Mouse (Mus musculus) kidney, adult 18-20 months (tissue): Measurements from ENCODE around the gene Cpa4.

ENCODE experiments used
- DNase-seq: peaks from one replicate; pipeline ENCODE4 v3.0.0; 2021

The Cpa4 gene

DNA sequence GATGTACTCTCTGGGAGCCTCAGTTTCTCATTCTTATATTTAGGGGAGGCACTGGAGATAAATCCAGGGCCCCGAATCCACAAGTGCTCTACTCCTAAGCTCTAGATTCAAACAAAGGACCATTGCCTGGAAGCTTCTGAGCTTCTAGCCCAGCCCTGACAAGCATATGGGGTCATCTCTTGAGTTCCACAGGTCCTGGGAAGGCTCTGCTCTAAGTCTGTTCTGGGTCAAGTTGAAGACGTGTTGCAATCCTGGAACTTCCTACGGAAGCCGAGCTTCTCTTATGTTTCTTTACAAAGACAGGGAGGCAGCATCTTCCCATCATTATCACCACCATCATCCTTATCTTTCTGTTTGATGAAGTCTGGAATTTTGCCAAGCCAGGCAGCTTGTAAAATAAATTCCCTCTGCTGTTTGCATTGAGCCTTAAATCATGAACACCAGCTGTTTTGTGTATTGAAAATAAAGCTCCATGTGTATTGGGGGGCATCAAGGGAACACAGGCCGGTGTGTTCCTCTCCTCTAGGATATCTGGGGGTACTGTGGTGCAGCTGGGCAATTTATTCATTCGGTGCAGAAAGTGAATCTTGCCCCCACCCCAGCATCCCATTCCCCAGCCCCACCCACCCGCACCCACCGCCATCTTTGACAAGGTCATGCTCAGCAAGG is 28.2 kb downstream of the Cpa4 start:
- no peak for DNase-seq

DNA sequence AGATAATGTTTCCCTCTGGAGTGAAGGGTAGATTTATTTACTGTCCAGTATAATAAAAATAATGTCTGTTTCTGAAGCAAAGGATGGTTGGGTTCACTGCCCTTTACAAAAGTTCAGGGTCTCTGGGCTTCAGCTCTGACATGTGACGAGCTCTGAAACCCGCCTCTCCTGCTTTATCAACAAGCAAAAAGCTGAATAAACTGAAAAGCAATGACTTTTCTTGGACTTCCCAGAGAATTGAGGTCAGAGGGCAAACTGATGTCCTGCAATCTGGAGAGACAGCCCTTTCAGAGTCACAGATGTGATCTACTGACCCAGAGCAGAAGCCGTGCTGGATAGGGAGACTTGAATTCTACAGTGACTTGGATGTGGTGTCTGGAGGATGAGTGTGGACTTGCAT is 31.9 kb downstream of the Cpa4 start:
- no peak for DNase-seq

DNA sequence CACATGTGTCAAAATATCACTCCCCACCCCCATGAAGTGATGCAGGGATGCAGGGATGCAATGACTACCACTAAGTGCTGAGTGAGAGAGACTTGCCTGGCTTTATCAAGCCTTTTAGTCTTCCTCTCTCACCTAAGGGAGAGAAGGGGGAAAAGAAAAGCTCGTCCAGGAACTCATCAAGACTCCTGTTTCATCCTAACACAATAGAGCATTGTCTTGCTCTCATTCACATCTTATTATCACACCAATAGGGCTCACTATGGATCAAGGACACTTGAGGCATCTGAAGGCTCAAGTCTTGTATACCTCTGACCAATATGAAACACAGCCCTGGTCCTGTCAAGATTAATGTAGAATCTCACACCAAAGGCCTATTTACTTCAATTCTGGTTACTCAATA is 32.8 kb downstream of the Cpa4 start:
- DNase-seq = no peak

DNA sequence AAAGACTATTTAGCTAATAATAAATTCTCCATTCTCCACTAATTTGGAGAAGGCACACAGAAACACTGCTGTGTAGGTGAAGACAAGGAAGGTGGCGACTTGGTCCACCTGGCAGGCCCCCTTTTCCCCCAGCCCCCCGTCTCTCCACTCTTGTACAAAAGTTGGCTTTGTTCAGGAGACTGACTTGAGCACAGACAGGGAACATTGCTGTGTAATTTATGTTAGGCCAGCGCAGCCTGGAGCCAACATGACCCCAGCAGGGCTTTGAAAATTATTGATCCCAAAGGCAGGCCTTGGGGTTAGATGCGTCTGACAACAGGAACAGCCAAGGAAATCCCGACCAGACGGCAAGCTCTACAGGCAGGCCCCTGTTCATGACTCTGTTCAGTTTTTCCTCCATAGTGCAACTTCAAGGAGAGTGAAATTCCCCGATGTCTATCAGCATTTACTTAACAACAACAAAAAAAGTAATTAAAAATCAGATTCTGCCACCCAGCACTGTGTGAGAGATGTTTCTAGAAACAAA is 36.2 kb downstream of the Cpa4 start:
- DNase-seq = no peak

DNA sequence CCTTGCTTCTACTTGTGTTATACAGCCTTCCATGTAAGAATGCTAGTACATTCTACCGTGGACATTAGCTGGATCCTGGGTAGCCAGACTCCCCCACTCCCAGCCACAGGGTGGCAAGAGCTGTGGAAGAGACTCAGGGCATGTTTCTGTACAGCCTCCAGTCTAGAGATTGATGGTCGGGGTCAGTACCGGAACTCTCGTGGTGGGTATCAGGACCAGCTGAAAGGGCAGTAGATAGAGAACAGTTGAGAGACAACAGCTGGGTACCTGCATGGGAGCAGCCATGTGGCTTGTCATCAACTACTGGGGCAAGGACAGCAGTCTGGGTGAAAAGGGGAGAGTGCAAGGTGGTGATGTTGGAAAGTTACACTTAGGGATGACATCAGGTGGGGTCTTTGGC is 36.9 kb downstream of the Cpa4 start:
- no peak for DNase-seq

DNA sequence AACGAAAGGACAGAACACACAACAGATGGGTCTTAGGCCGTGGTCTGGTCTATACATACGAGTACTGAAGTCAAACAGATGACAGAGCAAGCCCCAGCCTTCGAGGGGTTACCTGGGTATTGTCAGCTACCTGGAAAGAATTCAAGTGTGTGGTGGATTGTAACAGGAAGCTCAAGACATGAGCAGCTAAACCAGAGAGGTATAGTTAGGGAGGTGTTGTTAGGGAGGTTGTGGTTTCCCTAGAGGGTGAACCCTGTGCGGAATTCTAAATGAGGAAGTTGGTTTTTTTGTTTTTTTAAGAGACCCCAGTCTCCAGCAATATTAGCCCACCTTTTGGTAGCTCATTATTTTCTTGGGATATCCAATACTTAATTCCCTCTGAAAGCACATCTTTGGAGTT is 37.5 kb downstream of the Cpa4 start:
- no peak for DNase-seq

DNA sequence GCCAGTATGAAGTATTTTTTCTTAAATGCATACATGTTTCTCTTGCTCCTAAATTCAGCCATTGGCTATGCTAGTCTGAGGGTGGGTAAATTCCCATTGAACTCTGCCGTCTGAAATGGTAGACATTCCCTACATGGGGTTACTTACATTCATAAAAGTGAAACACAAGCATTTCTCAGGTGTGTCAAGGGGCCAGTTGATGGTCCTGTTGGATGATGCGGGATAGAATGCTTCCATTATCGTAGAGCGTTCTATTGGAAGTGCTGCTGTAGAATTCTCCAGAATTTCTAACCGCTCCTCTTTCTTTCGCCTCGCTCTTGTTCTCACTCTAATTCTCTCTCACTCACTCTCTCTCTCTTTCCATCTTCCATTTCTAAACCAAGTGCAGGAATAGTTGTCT is 42.5 kb downstream of the Cpa4 start, which contains the start of gene Cpa5:
Gene Cpa5 (plus strand): TSS at position 301 of the 400 bp plus-strand sequence.
- DNase-seq = no peak

DNA sequence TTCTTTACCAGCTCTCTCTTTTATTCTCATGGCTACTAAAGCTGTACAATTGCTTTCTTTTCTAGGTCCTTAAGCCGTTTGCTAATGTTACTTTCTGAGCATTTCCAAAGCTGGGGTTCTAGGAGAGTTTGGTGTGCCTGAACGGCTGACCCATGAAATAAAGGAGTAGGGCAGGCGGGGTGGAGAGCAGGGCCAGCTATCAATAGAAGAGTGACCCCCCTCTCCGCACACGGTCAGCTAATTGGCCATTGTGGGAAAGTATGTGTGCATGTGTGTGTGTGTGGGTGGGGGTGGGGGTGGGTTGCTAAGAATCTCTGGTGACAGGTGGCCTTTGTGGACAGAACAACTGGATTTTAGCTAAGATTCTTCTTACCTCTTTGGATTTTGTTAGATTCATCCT is 43.0 kb downstream of the Cpa4 start:
- DNase-seq = no peak

DNA sequence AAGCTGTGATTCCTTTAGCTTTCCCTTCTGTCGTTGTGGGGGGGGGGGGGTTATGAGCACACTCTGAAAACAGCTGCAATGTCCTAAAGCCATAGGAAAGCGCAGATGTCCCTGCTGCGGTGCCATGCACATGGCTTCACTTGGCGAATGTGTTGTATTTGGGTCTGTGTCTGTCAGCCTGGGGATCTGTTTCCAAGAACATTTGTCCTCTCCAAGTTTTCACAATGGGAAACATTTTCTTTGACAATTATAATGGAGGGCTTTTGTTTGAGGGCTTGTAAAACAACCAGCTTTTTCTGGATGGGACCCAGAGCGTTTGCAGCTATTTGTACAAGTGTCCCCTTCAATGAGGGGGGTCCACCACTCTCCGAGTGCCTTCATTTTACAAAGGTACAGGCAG is 46.1 kb downstream of the Cpa4 start:
- no peak for DNase-seq

DNA sequence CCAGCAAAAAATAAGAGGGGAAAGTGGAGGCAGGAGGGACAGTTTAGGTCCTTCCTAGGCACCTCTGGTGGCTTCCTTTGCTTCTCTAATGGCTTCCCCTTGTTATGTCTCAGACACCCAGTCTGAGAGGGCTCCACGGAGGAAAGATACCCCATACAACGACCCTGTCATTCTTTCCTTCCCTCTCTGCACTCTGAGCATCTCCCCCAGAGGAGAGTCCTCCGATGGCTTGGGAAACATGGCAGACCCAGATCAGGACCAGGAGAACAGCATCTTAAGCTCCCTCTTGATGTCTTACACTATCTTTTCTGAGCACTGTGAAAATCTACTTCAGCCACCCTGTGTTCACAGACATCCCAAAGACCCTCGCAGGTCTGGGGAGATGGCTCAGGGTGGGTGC is 47.6 kb downstream of the Cpa4 start:
- DNase-seq = no peak

DNA sequence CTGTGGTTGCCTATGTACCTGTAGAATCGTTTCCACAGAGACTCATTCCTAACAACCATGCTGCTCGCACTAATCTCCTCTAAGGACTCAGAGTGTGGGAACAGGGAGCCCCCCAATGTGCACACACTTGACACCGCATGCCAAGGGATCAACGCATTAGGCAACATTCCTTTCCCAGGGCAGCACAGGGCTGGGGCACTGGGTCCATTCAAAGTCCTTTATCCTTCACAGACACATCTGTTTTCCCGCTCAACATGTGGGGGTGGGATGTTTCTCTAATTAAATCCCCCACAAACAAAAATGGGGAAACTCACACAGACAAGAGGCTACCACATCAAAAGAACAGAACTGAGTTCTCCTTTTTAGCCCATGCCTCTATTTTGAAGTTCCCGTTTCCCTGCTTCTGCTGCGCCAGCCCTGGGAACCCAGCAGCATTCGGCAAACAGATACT is 48.3 kb downstream of the Cpa4 start:
- DNase-seq = no peak

DNA sequence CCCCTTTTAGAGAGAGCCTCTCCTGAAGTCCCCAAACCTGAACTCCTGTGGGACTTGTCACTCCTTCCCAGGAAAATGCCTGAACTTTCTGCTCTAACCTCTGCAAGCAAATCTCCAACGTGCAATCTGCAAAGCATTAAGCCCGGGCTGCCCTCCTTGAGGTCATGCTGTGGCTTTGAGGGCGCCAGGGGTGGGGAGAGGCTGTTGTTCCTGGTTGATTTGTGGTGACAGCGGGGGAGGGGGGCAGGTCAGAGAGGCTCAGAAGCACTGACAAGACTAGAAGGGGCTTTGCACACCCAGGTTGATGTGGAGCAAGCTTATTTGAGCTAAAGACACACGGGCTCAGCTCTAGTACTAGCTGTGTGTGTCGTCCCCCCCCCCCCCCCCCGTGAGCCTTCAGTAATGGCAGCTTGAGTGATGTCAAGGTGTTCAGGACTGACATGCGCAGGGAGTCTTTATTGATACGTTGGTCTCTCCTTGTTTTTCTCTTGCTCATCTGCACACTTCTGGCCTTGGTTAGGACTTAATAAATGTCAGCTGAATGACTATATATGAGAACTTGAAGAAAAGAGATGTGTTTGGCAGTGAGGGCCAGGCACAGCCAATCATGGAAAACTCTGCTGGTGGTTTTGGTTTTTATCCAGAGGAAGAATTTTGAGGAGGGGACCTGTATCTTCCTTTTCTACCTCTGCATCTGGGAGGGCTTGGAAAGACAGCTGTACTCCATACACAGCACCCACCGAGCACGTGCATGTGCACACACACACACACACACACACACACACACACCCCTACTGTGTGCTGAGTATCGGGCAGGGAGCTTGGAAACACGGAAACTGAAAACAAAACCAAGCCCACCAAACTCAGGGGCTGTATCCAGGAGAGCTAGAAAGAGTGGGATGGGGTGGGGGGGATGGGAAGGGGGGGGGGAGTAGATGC is 49.1 kb downstream of the Cpa4 start:
- DNase-seq = no peak

DNA sequence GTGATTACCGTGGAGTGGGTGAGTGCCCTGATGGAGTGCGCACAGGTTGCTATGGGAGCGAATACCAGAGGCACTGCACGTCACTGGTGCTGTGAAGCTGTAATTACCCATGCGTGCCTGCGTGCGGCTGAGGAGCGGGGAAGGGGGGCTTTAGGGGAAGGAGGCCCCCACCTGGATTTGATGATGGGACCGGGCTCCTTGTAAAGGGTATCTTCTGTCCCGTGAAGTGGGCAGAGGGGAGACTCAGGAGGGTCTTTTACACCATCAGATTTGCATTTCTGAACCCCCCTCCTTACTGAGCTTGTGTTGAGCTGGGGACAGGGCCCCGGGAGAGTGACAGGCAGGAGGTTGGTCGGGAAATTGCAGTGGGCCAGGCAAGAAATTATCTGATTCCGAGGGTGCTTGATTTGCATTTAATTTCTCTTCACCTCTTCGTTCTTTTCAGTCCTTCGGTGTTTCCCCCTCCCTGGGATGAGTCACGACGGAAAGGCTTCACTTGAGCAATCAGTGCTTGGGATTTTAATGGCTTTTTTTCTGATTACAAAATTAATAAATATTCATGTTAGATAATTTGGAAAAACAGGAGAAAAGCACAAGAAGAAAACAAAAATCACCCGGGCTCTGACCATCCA is 49.9 kb downstream of the Cpa4 start:
- DNase-seq = no peak

DNA sequence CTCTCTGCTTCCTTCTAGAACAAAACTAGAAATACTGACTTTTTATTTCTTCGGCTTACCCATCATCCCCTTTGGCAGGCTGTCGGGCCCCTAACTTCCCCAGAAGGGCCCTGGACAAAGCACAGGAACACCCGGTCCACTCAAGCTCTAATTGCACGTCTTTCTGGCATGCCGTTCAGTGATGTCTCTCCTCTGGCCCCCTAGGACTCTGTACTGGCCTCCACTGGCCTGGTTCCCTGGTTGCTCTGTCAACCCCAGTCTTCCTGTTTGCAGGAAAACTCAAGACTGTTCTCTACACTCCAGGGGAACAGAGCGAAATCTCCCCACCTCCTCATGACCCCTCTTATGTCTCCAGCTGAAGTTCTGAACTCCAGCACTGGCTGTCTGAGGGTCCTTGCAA is 50.6 kb downstream of the Cpa4 start:
- DNase-seq = no peak

DNA sequence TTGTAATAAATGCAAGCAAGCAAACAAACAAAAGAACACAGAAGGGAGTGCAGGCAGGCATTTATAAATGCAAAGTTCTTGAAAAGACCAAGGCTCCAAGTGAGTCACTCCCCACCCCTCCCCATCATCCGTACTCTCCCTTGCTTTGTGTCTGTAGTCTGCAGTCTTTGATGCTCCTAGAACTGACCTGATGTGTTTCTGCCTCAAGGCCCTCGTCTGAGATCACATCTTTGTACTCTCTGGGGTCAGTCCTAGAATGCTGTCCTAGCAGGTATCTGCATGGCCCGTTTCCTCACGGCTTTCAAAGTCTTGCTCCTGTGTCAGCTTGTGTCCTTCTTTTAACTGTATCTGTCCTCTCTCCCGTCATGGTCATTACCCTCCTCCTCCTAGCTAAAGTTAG is 51.4 kb downstream of the Cpa4 start:
- DNase-seq = no peak

DNA sequence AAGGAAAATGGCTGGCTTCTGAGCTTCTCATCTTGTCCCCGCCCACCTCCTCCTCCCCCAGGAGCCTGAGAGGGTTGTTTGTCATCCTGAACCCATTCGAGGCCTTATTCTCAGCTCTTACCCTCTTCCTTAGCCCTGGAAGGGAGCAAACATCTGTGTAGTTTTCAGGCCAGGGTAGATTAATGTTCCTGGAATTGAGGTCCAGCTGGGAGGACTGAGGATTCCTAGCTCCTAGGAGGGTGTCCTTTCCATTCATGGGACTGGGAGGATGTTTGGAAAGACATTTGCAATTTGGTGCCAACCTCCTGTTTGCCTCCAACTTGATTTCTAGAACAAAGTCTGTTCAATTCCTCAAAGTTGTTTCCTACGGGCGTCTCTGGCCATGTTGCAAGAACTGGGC is 52.4 kb downstream of the Cpa4 start:
- no peak for DNase-seq

DNA sequence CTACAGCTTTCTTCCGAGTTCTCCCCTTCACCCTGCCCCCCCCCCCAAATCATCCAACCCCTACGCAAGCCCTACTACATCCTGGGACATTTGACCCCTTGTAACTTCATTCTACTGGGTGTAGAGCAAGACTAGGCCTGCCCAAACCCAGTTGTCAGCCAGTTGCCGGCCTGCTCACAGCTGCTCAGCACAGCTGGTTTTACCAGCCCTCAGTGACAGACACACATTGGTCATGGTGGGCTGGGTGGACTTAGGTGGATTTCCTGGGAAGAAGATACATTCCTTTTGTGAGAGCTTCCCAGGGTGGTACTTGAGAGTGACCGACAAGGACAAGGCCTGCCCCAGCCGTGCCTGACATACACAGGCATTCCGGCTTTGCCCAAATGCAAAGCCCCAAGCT is 52.8 kb downstream of the Cpa4 start:
- no peak for DNase-seq

DNA sequence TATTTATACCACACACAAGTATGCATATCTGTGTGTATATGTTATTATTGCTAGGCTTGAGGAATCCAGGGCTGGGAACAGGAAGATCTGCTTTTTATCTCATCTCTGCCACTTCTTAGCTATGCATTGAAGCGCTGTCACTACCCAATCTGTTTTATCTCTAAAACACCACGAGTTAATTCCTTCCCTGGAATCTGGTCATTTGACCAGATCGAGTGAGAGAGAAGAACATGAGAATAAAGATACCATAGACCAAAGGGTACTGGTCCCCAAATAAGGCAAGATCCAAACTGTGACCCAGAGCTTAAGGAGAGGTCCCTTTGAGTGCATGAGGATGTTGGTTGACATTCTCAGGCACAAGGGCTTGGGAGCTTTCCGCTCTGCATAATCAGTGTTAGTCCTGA is 53.8 kb downstream of the Cpa4 start:
- DNase-seq = no peak

DNA sequence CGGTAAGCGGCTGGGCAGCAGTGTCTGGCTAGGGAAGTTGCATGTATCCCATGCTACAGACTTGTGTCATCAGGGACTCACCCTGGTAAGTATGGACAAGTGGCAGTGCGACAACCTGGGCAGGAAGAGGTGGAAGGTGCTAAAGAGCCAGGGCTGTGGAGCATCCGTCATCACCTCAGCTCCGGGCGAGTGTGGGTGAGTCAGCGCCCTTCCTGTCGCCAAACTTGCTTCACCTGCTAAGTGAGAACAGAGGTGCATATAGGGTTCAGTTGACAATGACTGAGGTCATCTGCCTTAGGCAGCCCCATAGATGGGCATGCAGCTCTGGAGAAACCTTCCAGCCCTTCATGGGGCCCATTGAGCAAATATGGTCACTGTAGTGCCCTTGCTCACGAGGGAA is 56.6 kb downstream of the Cpa4 start:
- no peak for DNase-seq

DNA sequence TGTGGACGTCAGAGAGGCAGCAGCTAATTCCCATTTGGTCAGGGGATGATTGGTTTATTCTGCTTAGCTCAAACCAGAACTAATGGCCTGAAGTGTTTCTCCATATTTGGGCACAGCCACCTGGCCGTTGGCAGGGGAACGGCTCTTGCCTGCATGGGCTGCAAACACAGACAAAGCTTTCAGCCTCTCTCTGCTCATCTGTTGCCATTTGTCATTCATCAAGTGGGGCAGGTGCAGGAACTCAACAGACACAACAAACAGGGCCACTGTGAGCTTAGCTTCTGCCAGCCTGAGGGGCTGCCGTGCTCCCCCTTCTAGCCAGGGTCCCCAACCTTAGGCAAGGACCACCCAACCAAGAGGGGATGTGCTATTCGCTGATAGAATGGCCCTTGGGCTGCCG is 60.0 kb downstream of the Cpa4 start:
- no peak for DNase-seq

DNA sequence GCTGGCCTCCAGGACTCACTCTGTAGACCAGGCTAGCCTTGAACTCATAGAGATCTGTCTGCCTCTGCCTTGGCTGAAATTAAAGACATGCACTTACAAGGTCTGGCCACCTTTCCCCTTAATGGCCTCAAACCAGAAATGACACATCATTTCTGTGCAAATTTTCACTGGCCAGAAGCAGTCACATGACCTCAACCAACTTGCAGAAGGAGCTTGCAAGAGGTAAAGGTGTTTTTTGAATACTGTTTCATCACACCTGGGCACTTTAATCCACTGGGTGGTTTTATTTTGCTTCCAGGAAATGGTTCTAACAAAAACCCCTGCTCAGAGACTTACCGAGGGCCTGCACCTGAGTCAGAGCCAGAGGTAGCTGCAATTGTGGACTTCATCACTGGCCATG is 61.8 kb downstream of the Cpa4 start:
- DNase-seq = no peak

DNA sequence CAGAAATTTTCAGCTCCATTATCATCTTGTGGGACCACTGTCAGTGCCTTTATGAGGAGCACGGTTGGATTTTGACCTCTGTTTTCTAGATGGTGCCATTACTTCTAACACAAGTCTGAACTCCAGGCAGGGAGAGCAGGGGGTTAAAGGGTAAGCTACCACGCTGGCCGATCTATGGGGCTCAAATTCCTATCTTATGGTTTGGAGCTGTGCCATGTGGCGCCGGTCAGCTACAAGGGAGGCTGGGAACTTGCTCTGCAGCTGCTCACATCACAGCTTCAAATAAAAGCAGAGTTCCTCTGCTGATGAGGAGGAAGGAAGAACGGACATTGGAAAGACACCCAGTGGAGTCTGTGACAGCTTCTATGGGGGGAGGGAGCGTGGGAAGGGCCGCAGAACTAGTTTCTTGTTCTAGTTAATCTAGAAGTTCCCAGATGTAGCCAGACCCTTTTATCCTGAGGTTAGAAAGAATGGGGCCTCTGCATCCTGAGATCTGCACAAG is 67.2 kb downstream of the Cpa4 start:
- no peak for DNase-seq

DNA sequence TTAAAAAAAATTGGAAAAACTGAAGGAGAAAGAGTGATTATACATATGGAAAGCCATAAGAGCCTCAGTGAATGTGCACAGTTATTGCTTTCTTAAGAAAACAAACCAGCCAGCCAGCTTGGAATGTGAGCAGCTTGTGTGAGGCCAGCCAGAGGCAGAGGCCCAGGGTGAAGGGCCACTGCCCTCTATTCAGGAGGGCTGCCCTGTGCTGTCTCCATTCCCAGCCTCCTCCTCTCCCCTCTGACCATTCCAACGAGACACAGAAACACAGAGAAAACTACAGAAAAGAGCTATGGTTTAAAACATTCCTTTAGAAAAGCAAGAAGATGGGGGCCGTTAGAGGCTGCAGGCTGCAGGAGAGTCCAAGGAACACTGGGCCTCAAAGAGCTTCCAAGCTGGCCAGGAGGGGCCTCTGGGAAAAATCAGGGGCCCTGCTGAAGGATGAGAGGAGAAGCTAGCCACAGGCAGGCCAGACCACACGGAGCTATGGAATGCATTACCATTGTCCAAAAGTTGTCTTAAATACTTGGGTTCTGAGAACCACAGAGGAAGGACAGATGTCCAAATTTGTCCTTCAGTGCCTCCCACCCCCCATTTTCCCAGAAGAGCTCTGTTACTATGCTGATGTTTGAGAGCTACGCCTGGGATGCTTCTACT is 68.1 kb downstream of the Cpa4 start:
- no peak for DNase-seq
